Mouse (Mus musculus): ENCODE results near the gene Cxcr5.
A peak's percentile ranks its signal among the peaks of the same experiment; 100 is the strongest.

Cxcr5 gene

DNA sequence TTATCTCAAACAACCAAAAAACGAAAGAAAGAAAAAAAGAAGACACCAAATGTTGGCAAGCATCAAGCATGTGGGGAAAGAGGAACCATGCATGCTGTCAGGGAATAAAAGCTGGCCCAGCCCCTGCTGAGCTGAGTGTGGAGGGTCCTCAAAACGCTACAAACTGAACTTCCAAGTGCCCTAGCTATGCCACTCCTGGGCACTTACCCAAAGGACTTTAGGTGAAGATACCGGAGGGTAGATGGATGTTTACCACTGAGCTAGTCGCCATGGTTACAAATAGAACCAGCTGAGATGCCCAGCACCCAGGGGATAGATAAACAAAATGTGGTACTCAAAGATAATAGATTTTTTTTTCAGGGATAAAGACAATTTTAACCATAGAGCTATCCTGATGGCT, at the start of gene Cxcr5:
Cxcr5 (minus strand) TSS at position 281 of the 400 bp plus-strand sequence.
- DNase-seq (ENCODE audit: low spot score in 2 of 2), result no peak

DNA sequence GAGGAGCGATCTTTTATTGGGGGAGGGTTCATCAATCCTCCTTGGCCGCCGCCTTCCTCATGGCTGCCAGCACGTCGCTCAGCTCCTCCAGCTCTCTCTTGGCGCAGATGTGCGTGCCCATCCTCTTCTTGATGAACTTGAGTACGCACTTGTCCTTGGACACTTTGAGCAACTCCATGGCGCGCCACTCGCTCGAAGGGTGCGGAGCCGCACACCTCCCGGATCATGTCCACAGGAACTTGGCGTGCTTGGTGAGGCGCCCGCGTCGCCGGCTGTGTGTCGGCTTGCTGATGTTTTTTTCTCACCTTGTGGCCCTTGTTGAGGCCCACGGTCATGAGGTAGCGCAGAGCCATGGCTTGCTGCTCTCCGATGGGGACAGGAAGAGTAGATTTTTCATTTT, 48.7 kb upstream of the Cxcr5 start:
- no peak for DNase-seq (ENCODE audit: low spot score in 2 of 2)

DNA sequence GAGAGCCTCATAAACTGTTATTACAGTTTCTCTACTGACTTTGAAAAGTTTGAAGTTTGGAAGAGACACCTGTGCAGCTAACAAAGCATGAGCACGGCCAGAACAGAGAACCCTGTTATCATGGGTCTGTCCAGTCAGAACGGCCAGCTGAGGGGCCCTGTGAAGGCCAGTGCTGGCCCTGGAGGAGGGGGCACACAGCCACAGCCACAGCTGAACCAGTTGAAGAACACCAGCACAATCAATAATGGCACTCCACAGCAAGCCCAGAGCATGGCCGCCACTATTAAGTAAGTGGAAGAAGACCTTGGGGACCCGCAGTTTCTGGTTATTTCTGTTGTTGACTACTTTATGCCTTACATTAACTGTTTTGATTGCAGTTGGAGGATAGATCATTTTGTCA, 45.6 kb upstream of the Cxcr5 start:
- no peak for DNase-seq (ENCODE audit: low spot score in 2 of 2)

DNA sequence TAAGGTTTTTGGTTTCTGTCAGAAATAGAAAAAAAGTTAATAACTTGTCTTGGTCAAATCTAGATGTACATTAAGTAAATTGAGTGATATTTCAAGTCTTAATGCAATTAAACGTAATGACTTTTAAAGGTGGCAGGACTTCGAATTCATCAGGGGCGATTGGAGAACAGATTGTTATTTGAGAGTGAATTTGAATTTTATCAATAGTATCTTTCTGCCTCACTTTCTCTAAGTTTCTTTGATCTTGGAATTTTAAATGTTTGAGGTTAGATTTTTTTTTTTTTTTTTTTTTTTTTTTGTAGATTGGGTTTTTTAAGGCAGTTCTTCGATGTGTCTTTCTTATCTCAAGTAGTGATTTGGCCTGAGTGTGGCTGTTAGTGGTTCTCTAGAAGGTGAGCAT, 45.0 kb upstream of the Cxcr5 start:
- DNase-seq (ENCODE audit: low spot score in 2 of 2), result no peak

DNA sequence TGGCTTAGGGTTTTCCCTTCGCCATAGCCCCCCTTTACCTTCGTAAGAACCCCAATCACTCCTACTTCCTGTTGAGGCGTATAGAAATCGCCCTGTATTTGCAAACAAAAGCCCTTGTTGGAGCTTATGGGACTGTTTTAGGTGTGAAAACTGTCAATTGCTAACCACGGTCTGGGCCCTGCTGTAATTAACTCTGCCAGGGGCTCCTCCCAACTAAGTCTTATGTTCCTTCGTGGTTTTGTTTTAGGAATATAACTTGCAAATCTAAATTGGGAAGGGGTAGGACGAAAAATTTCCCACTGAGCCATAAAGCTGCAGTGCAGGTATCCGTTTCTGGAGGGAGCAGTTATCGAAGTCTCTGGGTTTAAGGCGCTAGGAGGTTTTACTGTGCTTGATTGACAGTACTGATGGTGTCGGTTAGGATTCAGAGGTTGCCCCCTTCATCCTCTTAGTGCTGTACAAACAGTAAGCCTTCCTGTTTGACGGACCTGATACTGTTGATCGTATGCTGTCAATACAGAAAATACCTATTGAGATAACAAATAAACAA, 44.0 kb upstream of the Cxcr5 start:
- no peak for DNase-seq (ENCODE audit: low spot score in 2 of 2)

DNA sequence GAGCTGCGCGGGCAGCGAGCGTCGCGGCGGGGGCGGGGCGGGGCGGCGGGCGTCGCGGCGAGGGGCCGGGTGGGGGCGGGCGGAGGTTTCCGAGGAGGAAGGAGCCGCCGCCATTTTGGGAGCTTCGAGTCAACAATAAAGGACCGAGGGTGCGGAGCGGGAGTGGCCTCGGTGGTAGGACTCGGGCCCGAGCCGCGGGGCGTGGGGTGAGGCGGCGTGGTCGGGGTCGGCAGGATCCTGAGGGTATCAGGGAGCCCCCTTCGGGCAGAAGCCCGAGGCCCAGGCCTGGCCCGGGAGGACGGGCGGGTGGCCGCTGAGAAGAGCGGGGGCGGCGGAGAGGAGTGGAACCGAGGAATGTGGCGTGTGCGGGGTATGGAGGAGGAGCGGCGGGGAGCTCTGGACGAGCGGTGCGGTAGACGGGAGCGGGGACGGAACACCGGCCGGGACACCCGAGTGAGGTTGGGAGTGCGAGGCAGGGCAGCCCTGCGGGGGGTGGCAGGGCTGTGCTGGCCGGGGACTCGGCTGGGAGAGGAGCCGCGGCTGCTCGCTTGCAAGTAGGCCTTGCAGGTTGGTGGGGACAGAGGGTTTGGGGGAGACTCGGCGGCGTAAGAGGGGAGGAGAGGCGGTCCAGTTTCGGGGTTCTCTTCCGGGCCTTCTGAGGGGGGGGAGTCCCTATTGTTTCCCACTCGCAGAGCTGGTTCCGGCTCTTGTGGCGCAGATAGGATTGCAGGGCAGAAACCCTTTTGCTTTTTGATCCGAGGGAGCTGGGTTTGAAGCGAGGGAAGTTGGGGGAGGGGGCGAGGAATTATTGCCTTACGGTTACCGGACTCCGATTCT, 43.3 kb upstream of the Cxcr5 start, which contains the start of gene Ddx6:
Ddx6 (plus strand) TSS at position 114 of the 837 bp plus-strand sequence.
- peak; percentile 69 to 75 for DNase-seq (ENCODE audit: low spot score in 2 of 2)

DNA sequence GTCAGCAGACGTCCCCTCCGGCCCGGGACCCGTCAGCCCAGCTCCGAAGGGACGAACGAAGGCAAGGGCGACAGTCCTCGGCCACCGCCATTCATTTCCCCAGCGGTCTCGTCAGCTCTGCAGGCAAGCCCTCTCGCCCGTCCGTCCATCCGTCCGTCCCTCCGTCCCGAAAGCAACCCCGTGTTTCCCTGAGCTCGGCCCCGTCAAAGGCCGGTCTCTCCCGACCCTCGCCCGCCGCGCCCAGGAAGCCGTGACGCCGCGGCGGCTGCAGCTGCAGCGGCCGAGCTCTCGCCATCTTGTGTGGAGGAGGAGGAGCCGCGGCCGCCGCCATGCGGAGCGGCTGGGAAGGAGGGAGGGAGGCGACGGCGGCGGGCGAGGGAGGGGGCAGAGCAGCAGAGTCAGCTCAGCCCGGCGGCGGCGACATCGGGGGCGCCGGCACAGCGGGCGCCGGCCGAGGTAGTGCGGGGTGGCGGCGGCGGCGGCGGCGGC, 42.7 kb upstream of the Cxcr5 start:
- peak; percentile 79 to 80 for DNase-seq (ENCODE audit: low spot score in 2 of 2)

DNA sequence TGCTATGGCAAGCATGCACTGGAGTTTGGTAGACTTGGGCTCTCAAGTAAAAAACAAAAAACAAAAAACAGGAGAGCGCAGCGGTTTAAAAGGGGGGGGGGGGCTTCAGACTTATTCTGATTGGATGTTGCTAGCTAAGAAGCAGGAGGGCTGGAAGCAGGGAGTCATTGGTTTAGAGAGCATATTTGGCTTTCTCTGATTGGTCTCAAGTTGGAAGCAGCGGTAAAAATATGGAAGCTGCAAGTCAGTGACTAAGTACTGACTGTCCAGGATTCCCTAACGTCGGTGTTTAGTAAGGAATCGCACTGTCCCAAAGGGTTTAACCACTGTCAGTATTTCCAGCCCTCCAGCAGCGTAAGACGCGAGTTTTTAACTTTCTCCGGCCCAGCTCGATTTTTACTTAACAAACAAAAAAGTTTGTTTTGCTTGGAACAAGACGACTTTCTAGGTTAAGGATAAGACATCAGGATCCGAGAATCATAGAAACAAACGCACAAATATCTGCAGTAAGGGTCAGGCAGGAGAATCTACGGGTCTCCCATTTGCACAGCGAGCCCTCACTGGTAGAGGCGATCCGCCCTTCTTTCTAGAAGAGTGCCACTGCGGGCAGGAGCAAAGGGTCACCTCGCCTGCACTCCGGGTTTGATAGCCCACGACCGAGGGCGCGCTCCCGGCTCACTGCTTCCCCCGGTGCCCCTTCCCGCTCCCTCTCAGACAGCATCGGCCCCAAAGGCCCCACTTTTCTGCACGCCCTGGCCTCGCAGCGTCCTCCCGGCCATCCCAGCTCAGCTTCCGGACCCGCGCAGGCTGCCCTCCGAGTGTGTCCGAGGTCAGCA, 42.0 kb upstream of the Cxcr5 start:
- peak; percentile 40 to 56 for DNase-seq (ENCODE audit: low spot score in 2 of 2)

DNA sequence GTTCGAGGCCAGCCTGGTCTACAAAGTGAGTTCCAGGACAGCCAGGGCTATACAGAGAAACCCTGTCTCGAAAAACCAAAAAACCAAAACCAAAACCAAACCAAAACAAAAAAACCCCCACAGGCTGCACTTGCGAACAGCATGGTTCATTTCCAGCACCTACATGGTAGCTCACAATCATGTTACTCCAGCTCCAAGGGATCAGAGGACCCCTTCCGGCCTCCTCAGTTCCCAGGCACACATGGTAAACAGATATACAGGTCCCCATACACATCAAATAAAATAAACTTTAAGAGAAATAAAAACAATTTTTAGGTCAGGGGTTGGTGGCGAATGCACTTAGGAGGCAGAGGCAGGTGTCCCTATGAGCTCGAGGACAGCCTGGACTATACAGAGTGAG, 41.1 kb upstream of the Cxcr5 start:
- no peak for DNase-seq (ENCODE audit: low spot score in 2 of 2)

DNA sequence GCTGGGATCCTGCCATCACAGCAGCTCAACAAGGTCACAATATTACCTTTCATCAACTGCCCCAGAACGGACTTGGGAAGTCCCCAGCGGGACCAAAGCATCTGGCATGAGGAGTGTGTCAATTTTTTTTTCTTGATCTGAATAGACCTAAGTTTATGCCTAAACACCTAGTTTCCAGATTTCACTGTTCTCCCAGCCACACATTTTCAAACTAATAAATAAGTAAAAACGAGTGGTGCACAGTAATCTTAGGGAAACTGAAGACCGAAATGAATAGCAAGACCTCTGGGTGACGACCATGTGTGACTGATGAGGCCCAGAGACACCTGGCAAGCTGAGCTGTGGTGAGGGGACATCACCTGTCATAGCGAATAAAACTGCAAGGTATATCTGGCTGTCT, 39.1 kb upstream of the Cxcr5 start:
- no peak for DNase-seq (ENCODE audit: low spot score in 2 of 2)

DNA sequence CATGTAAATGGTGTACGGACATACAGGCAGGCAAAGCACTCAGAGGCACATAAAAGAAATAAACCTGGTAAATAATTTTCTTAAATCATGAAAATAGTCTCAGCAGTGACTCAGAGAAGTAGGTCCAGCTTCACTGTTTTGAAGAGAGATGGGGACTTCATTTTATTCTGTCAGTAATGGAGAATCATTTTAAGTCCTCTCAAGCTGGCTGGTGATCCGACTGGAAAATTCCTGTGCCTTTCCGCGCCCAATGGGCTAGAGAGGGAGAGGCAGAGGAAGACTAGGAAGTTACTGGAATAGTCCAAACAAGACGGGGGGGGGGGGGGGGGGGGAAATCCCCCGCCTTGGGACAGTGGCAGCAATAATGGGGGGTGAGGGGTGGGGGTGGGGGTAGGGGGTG, 37.9 kb upstream of the Cxcr5 start:
- DNase-seq (ENCODE audit: low spot score in 2 of 2), result no peak

DNA sequence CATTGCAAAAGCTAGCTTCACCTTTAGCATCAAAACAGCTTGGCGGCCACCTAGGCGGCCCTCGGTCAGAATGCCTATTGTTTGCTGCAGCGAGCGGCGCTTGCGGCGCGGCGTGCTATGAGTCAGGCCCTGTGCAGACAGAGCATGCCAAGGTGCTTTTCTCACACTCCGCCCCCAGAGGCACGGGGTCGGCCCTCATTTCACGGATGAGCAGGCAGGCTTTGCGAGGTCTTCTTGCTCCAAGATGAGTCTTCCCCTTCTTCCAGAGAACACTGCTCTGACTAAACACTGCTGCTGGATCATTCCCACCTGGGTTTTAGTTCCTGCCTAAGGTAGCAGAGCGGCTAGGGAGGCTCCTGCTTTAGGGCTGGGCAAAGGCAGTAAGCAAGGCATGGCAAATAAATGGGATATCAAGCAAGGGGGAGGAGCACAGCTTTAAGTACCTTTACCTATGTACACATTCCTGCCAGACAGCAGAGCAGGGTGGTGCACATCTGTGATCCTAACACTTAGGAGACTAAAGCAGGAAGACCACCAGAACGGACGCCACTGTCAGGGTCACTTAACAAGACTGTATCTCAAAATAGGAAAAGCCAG, 37.3 kb upstream of the Cxcr5 start:
- peak; percentile 18 to 34 for DNase-seq (ENCODE audit: low spot score in 2 of 2)

DNA sequence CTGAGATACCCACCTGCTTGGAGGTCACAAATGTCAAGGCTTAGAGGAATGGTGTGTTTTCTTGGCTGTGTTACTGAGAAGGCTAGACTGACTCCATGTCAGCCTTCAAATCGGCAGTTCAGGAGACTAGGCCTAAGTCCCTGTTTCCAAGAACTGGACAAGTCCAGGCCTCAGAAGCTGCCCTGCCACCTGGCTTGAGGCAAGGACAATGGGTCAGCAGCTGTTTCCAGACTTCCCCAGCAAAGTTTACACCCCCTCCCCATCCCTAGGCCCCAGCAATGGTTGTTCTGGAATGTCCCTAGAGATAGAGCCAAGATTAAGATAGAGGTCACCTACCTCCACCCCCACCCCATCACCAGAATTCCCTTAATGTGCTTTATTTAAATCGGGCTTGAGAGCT, 36.1 kb upstream of the Cxcr5 start:
- no peak for DNase-seq (ENCODE audit: low spot score in 2 of 2)

DNA sequence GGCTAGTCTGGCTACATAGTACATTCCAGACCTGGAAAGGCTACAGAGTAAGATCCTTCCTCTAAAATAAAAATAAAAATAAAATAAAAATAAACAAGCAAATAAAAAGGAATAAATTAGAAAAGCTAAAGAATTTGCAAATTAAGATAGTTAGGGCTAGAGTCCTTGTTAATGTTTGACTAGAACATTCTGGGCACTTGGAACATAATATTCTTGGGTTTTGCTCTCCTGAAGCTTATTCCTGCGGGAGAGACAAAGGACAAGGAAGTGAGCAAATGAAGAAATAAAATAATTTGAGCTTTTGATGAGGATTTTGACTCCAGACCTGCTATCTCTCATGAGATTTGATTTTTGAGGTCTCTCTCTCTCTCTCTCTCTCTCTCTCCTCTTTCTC, 33.9 kb upstream of the Cxcr5 start:
- no peak for DNase-seq (ENCODE audit: low spot score in 2 of 2)

DNA sequence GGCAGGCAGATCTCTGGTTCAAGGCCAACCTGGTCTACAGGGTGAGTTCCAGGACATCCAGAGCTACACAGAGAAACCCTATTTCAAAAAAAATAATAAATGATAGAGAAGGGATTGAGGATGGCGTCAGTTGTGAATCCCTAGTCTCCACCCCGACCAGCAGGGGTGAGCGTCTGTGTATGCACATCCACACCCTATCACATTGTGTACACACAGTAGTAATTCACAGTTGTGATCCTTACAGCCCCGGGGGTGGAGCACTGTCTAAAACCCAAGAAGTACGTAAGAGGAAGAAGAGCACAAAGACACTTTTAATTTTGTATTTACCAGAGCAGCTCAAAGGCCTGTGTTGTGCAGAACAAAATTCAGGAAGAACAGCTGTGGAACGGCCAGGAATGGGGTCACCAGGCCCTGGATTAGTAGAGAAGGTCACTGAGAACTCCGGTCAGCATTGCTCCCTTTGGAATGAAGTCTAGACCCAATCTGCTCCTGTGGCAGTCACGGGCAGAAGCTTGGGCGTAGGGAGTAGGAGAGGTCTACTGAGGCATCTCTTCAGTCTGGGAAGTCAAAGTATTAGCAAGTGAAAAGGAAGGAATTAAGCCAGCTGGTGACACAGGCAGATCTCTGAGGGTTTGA, 33.3 kb upstream of the Cxcr5 start:
- no peak for DNase-seq (ENCODE audit: low spot score in 2 of 2)

DNA sequence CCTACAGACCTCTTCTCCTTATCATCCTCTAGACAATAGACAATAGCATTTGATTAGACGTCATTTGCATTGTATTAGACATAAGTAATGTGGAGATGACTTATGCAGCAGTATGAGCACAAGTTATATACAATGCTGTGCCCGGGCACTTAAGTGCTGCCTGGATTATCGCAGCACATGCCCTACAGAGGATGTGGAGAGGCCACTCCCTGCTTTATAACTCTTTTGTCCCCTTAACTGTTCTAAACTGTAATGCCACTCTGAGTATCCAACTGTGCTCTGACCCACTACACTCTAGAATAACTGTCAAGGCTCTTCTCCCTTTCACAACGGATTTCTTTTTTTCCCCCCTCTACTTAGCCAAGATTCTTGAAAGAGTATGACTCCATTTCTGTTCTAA, 32.2 kb upstream of the Cxcr5 start:
- DNase-seq (ENCODE audit: low spot score in 2 of 2), result no peak

DNA sequence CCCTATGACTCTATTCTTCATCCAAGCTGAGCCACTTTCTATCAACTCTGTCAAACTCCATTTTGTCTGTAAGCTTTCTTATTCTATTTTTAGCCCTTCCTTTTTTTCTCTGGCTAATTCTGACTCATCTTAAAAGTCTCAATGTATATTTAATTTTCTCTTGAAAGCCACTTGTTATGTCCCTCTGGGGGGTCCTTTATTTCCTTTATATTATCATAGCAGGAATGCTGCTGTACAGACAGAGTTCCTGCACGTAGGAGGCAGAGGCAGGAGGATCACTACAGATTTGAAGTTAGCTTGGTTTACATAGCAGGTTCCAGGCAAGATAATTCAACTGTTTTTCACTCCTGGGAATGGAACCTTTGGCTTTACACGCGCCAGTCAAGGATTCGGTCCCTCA, 31.5 kb upstream of the Cxcr5 start:
- no peak for DNase-seq (ENCODE audit: low spot score in 2 of 2)

DNA sequence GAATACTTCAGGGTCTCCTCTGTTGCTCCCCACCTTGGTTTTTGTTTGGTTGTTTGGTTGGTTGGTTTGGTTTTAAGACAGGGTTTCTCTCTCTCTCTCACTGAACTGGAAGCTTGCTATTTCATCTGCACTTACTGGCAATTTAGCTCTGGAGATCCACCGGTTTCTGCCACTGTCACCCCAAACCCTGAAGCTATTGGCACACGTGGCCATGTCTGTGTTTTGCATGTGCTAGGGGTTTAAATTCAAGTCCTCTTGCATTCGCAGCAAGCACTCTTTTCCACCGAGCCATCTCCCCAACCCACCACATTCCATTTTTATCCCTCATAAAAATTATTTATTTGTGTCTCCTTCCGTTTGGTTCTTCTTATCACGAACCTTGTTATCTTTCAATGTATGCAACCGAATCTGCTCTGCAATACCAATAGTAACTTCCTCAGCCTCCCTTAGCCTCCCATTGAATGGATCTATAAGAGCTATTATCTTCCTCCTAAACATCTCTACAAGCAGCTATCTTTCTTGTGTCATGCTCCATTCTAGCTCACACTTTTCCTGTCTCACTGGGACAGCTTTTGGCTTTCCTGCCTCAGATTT, 30.0 kb upstream of the Cxcr5 start:
- no peak for DNase-seq (ENCODE audit: low spot score in 2 of 2)

DNA sequence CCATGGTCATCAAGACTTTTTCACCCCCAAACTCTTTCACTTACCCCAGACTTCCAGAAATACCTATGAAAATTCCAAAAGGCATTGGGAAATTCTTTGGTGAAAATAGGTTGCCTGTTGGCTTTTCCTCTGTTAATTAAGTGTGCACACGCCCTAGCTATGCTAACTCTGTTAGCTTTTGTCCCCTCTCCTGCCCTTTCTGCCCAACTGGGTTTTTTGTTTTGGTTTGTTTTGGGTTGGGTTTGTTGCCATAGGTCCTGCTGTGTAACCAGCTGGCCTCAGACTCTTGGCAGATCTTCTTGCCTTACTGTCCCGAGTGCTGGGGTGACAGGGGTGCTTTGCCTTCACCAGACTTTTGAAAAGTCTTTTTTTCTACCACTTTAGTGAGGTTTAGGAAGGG, 29.3 kb upstream of the Cxcr5 start:
- no peak for DNase-seq (ENCODE audit: low spot score in 2 of 2)

DNA sequence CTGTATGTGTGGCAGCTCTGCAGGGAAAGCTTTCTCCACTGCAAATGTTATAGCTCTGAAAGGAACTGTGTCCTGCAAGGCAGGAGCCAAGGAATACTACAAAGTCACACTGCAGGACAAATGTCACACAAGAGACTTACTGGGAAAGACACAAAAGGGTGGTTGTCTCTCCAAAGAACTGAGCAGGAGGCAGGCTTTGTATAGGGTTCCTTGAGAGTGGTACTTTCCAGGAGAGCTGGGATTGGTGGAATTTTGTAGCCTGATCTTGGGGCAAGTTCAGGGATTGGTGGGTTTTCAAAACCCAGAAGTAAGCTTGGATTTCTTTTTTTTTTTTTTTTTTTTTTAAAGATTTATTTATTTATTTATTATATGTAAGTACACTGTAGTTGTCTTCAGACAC, 27.4 kb upstream of the Cxcr5 start:
- DNase-seq (ENCODE audit: low spot score in 2 of 2), result no peak

DNA sequence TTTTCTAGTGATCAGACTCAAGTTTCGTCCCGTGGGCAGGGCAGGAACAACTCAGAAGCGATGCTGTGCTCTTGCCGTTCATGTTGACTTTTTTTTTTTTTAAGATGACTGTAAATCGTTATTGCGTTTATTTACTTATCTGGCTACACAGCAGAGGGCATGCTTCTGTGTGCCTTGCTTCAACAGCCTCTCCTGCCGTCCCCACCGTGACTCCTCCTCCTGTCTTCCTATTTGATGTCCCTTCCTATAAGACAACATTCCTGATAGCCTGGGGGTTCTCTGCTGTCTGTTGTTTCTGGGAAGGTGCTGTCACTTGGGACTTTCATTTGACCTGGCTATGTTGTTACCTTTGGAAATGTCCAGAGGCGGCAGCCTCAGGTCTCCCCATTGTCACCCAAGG, 26.9 kb upstream of the Cxcr5 start:
- DNase-seq (ENCODE audit: low spot score in 2 of 2), result no peak
